Mouse (Mus musculus) limb, embryonic 11.5 days (tissue): ENCODE results near the gene Nat8f1. TPM values are rescaled to one million over a fixed set of nuclear protein-coding genes. Genes with fewer than 3 reads are reported as not detected.
"Not testable (repeated sequence)": the region's sequence is repeated elsewhere in the genome, so short reads cannot be mapped to it uniquely, and the experiment has no call there.

Experiments used
- ATAC-seq: fragments of 200-750 bp; cut with Nextera tagmentation; 2 replicates; pipeline ENCODE4 v1.8.0; 2017; ENCODE audit warnings: low read depth; ENCODE audit not compliant: insufficient number of reproducible peaks, low FRiP score, low TSS enrichment
- DNase-seq: peaks from one replicate; pipeline ENCODE4 v3.0.0-alpha.2; 2015; ENCODE audit warnings: low spot score
- H3K27ac ChIP-seq: fragments of 300-500 bp; sonication (generic); replicated peaks from 2 replicates; pipeline ENCODE4 v1.5.1; 2014; ENCODE audit warnings: low read depth, mild to moderate bottlenecking, low read length
- H3K27me3 ChIP-seq: fragments of 300-500 bp; sonication (generic); 2 replicates; pipeline ENCODE4 v1.6.1; 2014; ENCODE audit warnings: mild to moderate bottlenecking, low read length, mixed read lengths; ENCODE audit not compliant: control insufficient read depth, insufficient read depth
- H3K36me3 ChIP-seq: fragments of 300-500 bp; sonication (generic); 2 replicates; pipeline ENCODE4 v1.6.1; 2014; ENCODE audit warnings: mild to moderate bottlenecking, low read length, moderate library complexity, mixed read lengths; ENCODE audit not compliant: control insufficient read depth, insufficient read depth
- H3K4me1 ChIP-seq: fragments of 300-500 bp; sonication (generic); 2 replicates; pipeline ENCODE4 v1.6.1; 2014; ENCODE audit warnings: low read length, mixed read lengths; ENCODE audit not compliant: control insufficient read depth, insufficient read depth
- H3K4me2 ChIP-seq: fragments of 300-500 bp; sonication (generic); 2 replicates; pipeline ENCODE4 v1.6.1; 2014; ENCODE audit warnings: low read depth, mild to moderate bottlenecking, moderate library complexity; ENCODE audit not compliant: severe bottlenecking
- H3K4me3 ChIP-seq: fragments of 300-500 bp; sonication (generic); 2 replicates; pipeline ENCODE4 v1.5.1; 2014; ENCODE audit warnings: low read depth, low read length
- H3K9ac ChIP-seq: fragments of 300-500 bp; sonication (generic); 2 replicates; pipeline ENCODE4 v1.6.1; 2014; ENCODE audit warnings: mild to moderate bottlenecking, low read length
- H3K9me3 ChIP-seq: fragments of 300-500 bp; sonication (generic); 2 replicates; pipeline ENCODE4 v1.6.1; 2016; ENCODE audit warnings: low read length; ENCODE audit not compliant: control insufficient read depth
- WGBS: fragments of 180-500 bp; shearing (Covaris S2); extraction: QIAGEN DNeasy Blood & Tissue Kit; methylation state at CpG from one replicate; pipeline ENCODE4 v1.1.7; 2014; 5-methylcytosine and 5-hydroxymethylcytosine counted together
- polyA plus RNA-seq: library from polyadenylated mRNA; unstranded; fragments of >200 nt; fragmentation: Nextera tagmentation; extraction: Ambion mirVana; gene quantifications from 2 replicates; pipeline ENCODE4 v1.2.1, GENCODE M21; 2014

Nat8f1 gene
- polyA plus RNA-seq, 1 experiment from 2014 or later = 4.4 TPM

GRCm38 (mm10) chr6:85898596-85899475, 16.7 kb downstream of the Nat8f1 start:
- not testable (repeated sequence) for H3K27ac ChIP-seq, H3K4me1 ChIP-seq, H3K4me2 ChIP-seq, DNase-seq, H3K27me3 ChIP-seq, H3K36me3 ChIP-seq, ATAC-seq, H3K9ac ChIP-seq, H3K9me3 ChIP-seq, H3K4me3 ChIP-seq
- 72% methylated on average over 7 of the region's 8 CpGs for WGBS

- not testable (repeated sequence) for H3K36me3 ChIP-seq, H3K27ac ChIP-seq, H3K9ac ChIP-seq, H3K4me1 ChIP-seq, H3K9me3 ChIP-seq, H3K4me3 ChIP-seq, H3K4me2 ChIP-seq, ATAC-seq, H3K27me3 ChIP-seq
- 76% methylated on average over 25 of the region's 25 CpGs for WGBS
- peak; percentile 23 for DNase-seq
Observed at GRCm38 (mm10) chr6:85895061-85895648, 20.3 kb downstream of the Nat8f1 start.

- H3K27ac ChIP-seq = no peak overlapping the region
- H3K4me2 ChIP-seq = no peak overlapping the region
- no peak overlapping the region for H3K9ac ChIP-seq
- ATAC-seq (no peak), DNase-seq (peak; percentile 6)
- no peaks in the 10 kb centered on the region; the same call in 1 of the 2 replicates for H3K9me3 ChIP-seq
- H3K27me3 ChIP-seq = no peaks in the 10 kb centered on the region
- H3K4me1 ChIP-seq = no peaks in the 10 kb centered on the region
- WGBS = 87% methylated on average over 2 of the region's 2 CpGs
- H3K4me3 ChIP-seq = no peak overlapping the region
- H3K36me3 ChIP-seq = no peaks in the 10 kb centered on the region
Observed at GRCm38 (mm10) chr6:85888961-85889360, 26.5 kb downstream of the Nat8f1 start.

- DNase-seq (no peak), ATAC-seq (no peak)
- Histone ChIP-seq H3K9me3 (peaks cover 5% of the 10 kb centered on the region; the same call in 1 of the 2 replicates), H3K9ac (no peak overlapping the region), H3K4me3 (no peak overlapping the region), H3K27ac (no peak overlapping the region), H3K4me1 (no peaks in the 10 kb centered on the region), H3K27me3 (no peaks in the 10 kb centered on the region), H3K4me2 (no peak overlapping the region), H3K36me3 (no peaks in the 10 kb centered on the region)
- WGBS = 88% methylated on average over 1 of the region's 1 CpGs
Observed at GRCm38 (mm10) chr6:85884311-85884710, 31.2 kb downstream of the Nat8f1 start.

GRCm38 (mm10) chr6:85883246-85883645, 32.2 kb downstream of the Nat8f1 start:
- not testable (repeated sequence) for H3K9me3 ChIP-seq, H3K4me2 ChIP-seq, H3K4me1 ChIP-seq, H3K9ac ChIP-seq, H3K27ac ChIP-seq, H3K27me3 ChIP-seq, DNase-seq, H3K4me3 ChIP-seq, ATAC-seq, H3K36me3 ChIP-seq
- WGBS = 93% methylated on average over 9 of the region's 9 CpGs

GRCm38 (mm10) chr6:85869006-85869405, 46.5 kb downstream of the Nat8f1 start, which contains the start of gene Nat8f2:
Gene Nat8f2 (minus strand): TSS chr6:85869158.
- WGBS = 83% methylated on average over 5 of the region's 5 CpGs
- H3K27me3 ChIP-seq, H3K9me3 ChIP-seq, H3K4me1 ChIP-seq, DNase-seq, H3K27ac ChIP-seq, H3K36me3 ChIP-seq, H3K4me2 ChIP-seq, H3K4me3 ChIP-seq, H3K9ac ChIP-seq, ATAC-seq: not testable (repeated sequence)

GRCm38 (mm10) chr6:85867726-85868690, 47.5 kb downstream of the Nat8f1 start:
- ATAC-seq = no peak
- H3K9ac ChIP-seq = no peak overlapping the region
- DNase-seq = no peak
- no peak overlapping the region for H3K4me3 ChIP-seq
- H3K36me3 ChIP-seq = no peaks in the 10 kb centered on the region
- WGBS = 84% methylated on average over 8 of the region's 8 CpGs
- no peaks in the 10 kb centered on the region for H3K27me3 ChIP-seq
- no peaks in the 10 kb centered on the region for H3K4me1 ChIP-seq
- H3K27ac ChIP-seq = no peak overlapping the region
- no peak overlapping the region for H3K4me2 ChIP-seq
- H3K9me3 ChIP-seq = no peaks in the 10 kb centered on the region

- not testable (repeated sequence) for H3K27ac ChIP-seq, H3K9ac ChIP-seq, H3K4me1 ChIP-seq, DNase-seq, H3K4me3 ChIP-seq, ATAC-seq, H3K4me2 ChIP-seq, H3K27me3 ChIP-seq, H3K36me3 ChIP-seq, H3K9me3 ChIP-seq
- 92% methylated on average over 1 of the region's 1 CpGs for WGBS
Observed at GRCm38 (mm10) chr6:85866995-85867394, 48.5 kb downstream of the Nat8f1 start.
